Mouse (Mus musculus): ENCODE results near the gene Adarb1. TPM values are rescaled to one million over a fixed set of nuclear protein-coding genes. Genes with fewer than 3 reads are reported as not detected.

Gene Adarb1
- polyA plus RNA-seq, 1 experiment from 2014 or later, result 6.9 TPM

DNA sequence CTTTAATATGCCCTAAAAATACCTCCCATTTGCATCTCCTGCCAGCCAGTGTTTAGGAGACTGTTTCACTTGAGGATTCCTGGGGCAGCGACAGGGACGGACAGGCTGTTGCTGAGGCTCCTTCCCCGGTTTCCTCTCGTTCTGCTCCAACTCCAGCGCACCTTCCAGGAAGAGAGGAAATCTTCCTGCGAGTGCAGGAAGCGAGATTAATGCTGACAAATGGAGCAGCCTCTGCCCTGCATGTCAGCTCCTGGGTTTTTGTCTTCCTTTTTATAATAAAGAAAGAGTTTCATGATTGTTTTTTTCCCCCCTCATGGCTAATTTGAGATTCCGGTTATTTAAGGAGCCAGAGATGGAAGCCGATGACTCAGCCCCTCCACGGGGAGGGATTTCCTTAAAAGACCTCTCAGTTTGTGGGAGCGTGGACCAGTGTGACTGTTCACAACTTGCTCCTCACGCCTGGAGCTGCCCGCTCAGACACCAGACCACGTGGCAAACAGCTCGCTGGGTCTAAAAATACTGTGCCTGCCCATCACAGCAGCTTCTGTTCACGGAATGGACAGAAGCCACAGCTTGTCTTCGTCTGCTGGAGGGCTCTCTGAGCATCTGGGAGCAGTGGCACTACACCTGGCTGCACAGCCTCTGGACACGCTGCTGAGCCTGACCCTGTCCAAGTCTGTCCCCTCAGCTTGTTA, 16.5 kb upstream of the Adarb1 start:
- no peak for TF ChIP-seq CTCF (IDR thresholded peaks at IDR 0.05; ENCODE audit: low read depth)
- TF ChIP-seq EP300 (optimal IDR thresholded peaks at IDR 0.05), result no peak
- Histone ChIP-seq H3K4me3 (ENCODE audit: low read depth, low read length) (no peak overlapping the region), H3K4me1 (replicated peaks; ENCODE audit: control insufficient read depth, insufficient read depth) (peaks cover 3% of the 10 kb centered on the region; the same call in 1 of the 2 replicates), H3K27me3 (ENCODE audit: control insufficient read depth, insufficient read depth, low read length) (no peaks in the 10 kb centered on the region), H3K27ac (replicated peaks) (peak overlapping the region; percentile 56; the same call in 1 of the 2 replicates), H3K36me3 (ENCODE audit: control insufficient read depth, insufficient read depth, low read length) (no peaks in the 10 kb centered on the region), H3K9me3 (ENCODE audit: control insufficient read depth, low read length) (no peaks in the 10 kb centered on the region), H3K9ac (ENCODE audit: low read length) (no peak overlapping the region), H3K4me2 (replicated peaks; ENCODE audit: low read depth) (peak overlapping the region; percentile 17; the same call in 1 of the 2 replicates)
- ATAC-seq (ENCODE audit: low FRiP score, low TSS enrichment) (peak; percentile 51; the same call in 1 of the 2 replicates), DNase-seq (ENCODE audit: low spot score) (no peak)
- 28% methylated on average over 18 of the region's 18 CpGs for WGBS

DNA sequence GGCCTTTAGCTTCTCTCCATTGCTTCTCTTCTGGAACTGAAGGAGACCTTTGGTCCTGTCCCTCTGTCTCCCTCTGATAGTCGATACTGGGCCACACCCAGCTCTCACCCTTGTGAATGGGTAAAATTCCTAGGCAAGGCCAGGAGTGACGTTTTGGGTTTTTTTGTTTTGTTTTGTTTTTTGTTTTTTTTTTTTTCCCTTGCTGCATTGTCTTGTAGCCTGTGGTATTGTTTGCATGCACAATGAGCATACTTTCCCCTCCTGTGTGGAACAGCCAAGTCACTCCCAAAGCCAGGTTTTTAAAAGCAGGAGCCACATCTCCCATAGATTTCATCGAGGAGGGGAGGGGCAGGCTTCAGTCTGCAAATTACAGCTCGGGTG, 16.0 kb upstream of the Adarb1 start:
- H3K9ac ChIP-seq (ENCODE audit: low read length), result no peak overlapping the region
- no peak for TF ChIP-seq EP300 (optimal IDR thresholded peaks at IDR 0.05)
- TF ChIP-seq CTCF (IDR thresholded peaks at IDR 0.05; ENCODE audit: low read depth), result no peak

DNA sequence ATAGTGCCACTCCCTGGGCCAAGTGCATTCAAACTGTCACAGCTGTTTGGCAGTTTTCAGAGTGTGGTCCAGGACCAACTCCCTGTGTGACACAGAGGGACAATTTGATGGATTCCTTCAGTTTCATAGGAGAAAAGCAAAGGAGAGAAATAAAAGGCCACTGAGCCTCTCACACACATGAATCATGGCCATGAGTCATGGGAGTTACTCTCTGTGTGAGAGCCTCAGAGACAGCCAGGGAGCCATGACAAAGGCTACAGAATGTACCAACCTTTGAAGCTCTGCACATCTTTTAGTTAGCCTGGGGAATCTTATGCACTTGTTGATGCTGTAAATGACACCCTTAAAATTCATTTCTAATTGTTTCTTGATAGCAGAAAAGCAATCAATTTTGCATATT, 12.7 kb upstream of the Adarb1 start:
- Histone ChIP-seq H3K4me2 (replicated peaks; ENCODE audit: low read depth) (no peak overlapping the region), H3K9me3 (ENCODE audit: control insufficient read depth, low read length) (no peaks in the 10 kb centered on the region), H3K4me3 (ENCODE audit: low read depth, low read length) (no peak overlapping the region), H3K27me3 (ENCODE audit: control insufficient read depth, insufficient read depth, low read length) (no peaks in the 10 kb centered on the region), H3K36me3 (ENCODE audit: control insufficient read depth, insufficient read depth, low read length) (no peaks in the 10 kb centered on the region), H3K4me1 (replicated peaks; ENCODE audit: control insufficient read depth, insufficient read depth) (peaks cover 3% of the 10 kb centered on the region; the same call in 1 of the 2 replicates), H3K27ac (replicated peaks) (no peak overlapping the region), H3K9ac (ENCODE audit: low read length) (no peak overlapping the region)
- TF ChIP-seq CTCF (IDR thresholded peaks at IDR 0.05; ENCODE audit: low read depth) (no peak), EP300 (optimal IDR thresholded peaks at IDR 0.05) (no peak)
- ATAC-seq (ENCODE audit: low FRiP score, low TSS enrichment) (no peak), DNase-seq (ENCODE audit: low spot score) (no peak)

More for the DNA sequence above, 16.0 kb upstream of the Adarb1 start:
- H3K27ac ChIP-seq (replicated peaks), result peak overlapping the region; percentile 56; the same call in 1 of the 2 replicates
- H3K9me3 ChIP-seq (ENCODE audit: control insufficient read depth, low read length), result no peaks in the 10 kb centered on the region
- no peaks in the 10 kb centered on the region for H3K27me3 ChIP-seq (ENCODE audit: control insufficient read depth, insufficient read depth, low read length)
- peaks cover 3% of the 10 kb centered on the region; the same call in 1 of the 2 replicates for H3K4me1 ChIP-seq (replicated peaks; ENCODE audit: control insufficient read depth, insufficient read depth)
- no peaks in the 10 kb centered on the region for H3K36me3 ChIP-seq (ENCODE audit: control insufficient read depth, insufficient read depth, low read length)
- no peak overlapping the region for H3K4me3 ChIP-seq (ENCODE audit: low read depth, low read length)
- H3K4me2 ChIP-seq (replicated peaks; ENCODE audit: low read depth), result peak overlapping the region; percentile 17; the same call in 1 of the 2 replicates
- DNase-seq (ENCODE audit: low spot score) (no peak), ATAC-seq (ENCODE audit: low FRiP score, low TSS enrichment) (no peak)
- WGBS, result 26% methylated on average over 4 of the region's 4 CpGs

DNA sequence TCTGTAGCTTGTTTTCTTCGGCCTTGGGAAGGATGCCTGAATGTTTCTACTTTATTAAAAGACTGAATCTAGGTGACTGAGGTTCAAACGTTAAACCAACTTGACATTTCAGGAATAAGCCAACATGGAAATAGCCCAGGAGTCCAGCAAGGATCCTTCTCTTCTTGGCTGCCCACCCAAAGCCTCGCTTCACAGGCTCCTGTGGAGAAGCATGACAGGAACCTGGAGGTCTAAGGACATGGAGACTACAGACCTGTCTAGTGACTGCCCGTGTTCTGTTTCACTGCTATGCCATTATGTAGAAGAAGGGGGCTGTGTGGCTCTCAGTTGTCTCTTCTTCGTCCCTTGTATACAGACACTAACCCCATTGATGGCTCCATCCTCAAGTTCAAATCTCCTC, 11.9 kb upstream of the Adarb1 start:
- Histone ChIP-seq H3K4me3 (ENCODE audit: low read depth, low read length) (no peak overlapping the region), H3K9me3 (ENCODE audit: control insufficient read depth, low read length) (no peaks in the 10 kb centered on the region), H3K9ac (ENCODE audit: low read length) (no peak overlapping the region), H3K27me3 (ENCODE audit: control insufficient read depth, insufficient read depth, low read length) (no peaks in the 10 kb centered on the region), H3K27ac (replicated peaks) (no peak overlapping the region), H3K4me1 (replicated peaks; ENCODE audit: control insufficient read depth, insufficient read depth) (no peaks in the 10 kb centered on the region), H3K4me2 (replicated peaks; ENCODE audit: low read depth) (no peak overlapping the region), H3K36me3 (ENCODE audit: control insufficient read depth, insufficient read depth, low read length) (no peaks in the 10 kb centered on the region)
- no peak for TF ChIP-seq CTCF (IDR thresholded peaks at IDR 0.05; ENCODE audit: low read depth)
- TF ChIP-seq EP300 (optimal IDR thresholded peaks at IDR 0.05), result no peak
- ATAC-seq (ENCODE audit: low FRiP score, low TSS enrichment), result no peak
- WGBS, result 86% methylated on average over 5 of the region's 5 CpGs
- no peak for DNase-seq (ENCODE audit: low spot score)

DNA sequence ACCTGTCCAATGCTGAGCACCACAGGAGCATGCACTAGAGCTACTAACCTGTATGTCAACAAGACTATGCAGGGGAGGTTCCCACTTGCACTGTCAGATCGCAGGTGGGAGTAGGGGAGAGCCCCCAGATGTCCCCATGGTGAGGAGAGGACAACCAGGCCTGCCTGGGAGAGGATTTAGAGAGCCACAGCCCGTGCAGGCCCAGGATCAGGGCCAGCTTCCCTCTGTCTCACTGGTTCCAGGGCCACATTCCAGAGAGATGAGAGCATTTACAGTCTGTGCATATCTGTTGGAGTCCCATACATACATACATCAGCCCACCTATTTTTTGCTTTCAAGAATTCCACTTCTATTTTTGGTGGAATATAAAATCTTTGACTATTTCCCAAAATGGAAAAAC, 9.5 kb upstream of the Adarb1 start:
- ATAC-seq (ENCODE audit: low FRiP score, low TSS enrichment) (no peak), DNase-seq (ENCODE audit: low spot score) (no peak)
- no peak for TF ChIP-seq EP300 (optimal IDR thresholded peaks at IDR 0.05)
- TF ChIP-seq CTCF (IDR thresholded peaks at IDR 0.05; ENCODE audit: low read depth), result no peak
- Histone ChIP-seq H3K4me1 (replicated peaks; ENCODE audit: control insufficient read depth, insufficient read depth) (no peaks in the 10 kb centered on the region), H3K27ac (replicated peaks) (no peak overlapping the region), H3K4me2 (replicated peaks; ENCODE audit: low read depth) (no peak overlapping the region), H3K9ac (ENCODE audit: low read length) (peak overlapping the region; percentile 31; the same call in 1 of the 2 replicates), H3K4me3 (ENCODE audit: low read depth, low read length) (no peak overlapping the region), H3K36me3 (ENCODE audit: control insufficient read depth, insufficient read depth, low read length) (no peaks in the 10 kb centered on the region), H3K9me3 (ENCODE audit: control insufficient read depth, low read length) (no peaks in the 10 kb centered on the region), H3K27me3 (ENCODE audit: control insufficient read depth, insufficient read depth, low read length) (no peaks in the 10 kb centered on the region)
- 26% methylated on average over 2 of the region's 2 CpGs for WGBS

DNA sequence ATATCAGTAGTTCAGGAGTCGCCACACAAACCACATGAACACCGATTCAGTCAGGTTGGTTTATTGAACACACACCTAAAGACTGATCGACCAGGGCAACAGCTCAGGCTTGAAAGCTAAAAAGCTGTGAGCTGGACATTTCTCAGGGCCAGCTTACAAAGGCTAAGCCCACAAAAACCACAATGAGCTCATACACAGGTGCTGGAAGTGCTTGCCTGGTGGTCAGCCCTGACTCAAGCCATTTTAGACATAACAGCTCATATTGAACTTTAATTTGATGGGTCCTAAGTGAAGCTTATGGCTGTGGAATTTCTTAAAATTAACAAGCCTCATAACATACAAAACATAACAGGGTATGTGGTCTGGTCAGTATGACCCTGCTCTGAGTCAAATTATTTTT, 2.1 kb upstream of the Adarb1 start:
- peaks cover 7% of the 10 kb centered on the region; the same call in 1 of the 2 replicates for H3K4me1 ChIP-seq (replicated peaks; ENCODE audit: control insufficient read depth, insufficient read depth)
- no peaks in the 10 kb centered on the region for H3K9me3 ChIP-seq (ENCODE audit: control insufficient read depth, low read length)
- ATAC-seq (ENCODE audit: low FRiP score, low TSS enrichment), result no peak
- TF ChIP-seq EP300 (optimal IDR thresholded peaks at IDR 0.05), result no peak
- TF ChIP-seq CTCF (IDR thresholded peaks at IDR 0.05; ENCODE audit: low read depth), result no peak
- no peak overlapping the region for H3K9ac ChIP-seq (ENCODE audit: low read length)
- no peak overlapping the region for H3K27ac ChIP-seq (replicated peaks)
- no peak overlapping the region for H3K4me2 ChIP-seq (replicated peaks; ENCODE audit: low read depth)
- no peaks in the 10 kb centered on the region for H3K27me3 ChIP-seq (ENCODE audit: control insufficient read depth, insufficient read depth, low read length)
- H3K4me3 ChIP-seq (ENCODE audit: low read depth, low read length), result no peak overlapping the region
- DNase-seq (ENCODE audit: low spot score), result no peak
- WGBS, result 96% methylated on average over 3 of the region's 3 CpGs
- H3K36me3 ChIP-seq (ENCODE audit: control insufficient read depth, insufficient read depth, low read length), result no peaks in the 10 kb centered on the region

Measured in stomach, postnatal 0 days (tissue).